Mouse (Mus musculus) ovary, adult 18-20 months (tissue): Measurements from ENCODE around the gene Hist1h3i.

ENCODE experiments used
- DNase-seq: peaks from one replicate; pipeline ENCODE4 v3.0.0; 2022; ENCODE audit warnings: low spot score, mixed read lengths

The Hist1h3i gene

GRCm38 (mm10) chr13:21734010-21734905 lies 48.9 kb downstream of the Hist1h3i start:
- DNase-seq: peak; percentile 52

DNA sequence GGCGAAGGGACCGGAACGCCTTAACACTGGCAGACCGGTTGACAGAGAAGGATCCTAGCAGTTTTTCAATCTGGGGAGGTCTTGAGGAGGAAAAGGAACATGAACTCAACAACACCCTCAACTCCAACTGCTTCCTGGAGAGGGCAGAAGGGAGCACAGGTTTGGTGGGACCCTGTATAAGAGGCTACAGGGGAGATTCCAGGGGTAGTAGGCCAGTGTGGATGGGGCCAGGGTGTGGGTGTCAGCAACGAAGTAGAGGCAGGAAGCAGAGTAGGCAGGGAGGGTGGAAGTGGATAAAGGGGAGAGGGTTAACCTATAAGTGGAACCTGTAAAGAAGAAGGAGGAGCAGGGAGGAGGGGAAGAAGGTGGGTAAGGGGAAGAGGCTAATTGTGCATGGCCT lies 49.7 kb downstream of the Hist1h3i start:
- no peak for DNase-seq
